Mouse (Mus musculus) colon, adult 2 months (tissue): ENCODE measurements around the gene Gm49661. TPM values are rescaled to one million over a fixed set of nuclear protein-coding genes. Genes with fewer than 3 reads are reported as not detected.

Source experiments
- polyA plus RNA-seq: library from polyadenylated mRNA; depleted of rRNA; stranded (reverse); fragments of >200 nt; gene quantifications from 2 replicates; pipeline ENCODE4 v1.2.3, GENCODE M21; 2012; rRNA removed

Gm49661 gene
- polyA plus RNA-seq = not detected in 2 replicates

GRCm38 (mm10) chr8:84969241-84970134 lies at the start of gene Gm49661, which contains the start of the genes Prdx2 and Rnaseh2a:
Gm49661 (minus strand) TSS chr8:84969433.
Prdx2 (plus strand) TSS chr8:84969587.
Rnaseh2a (minus strand) TSS chr8:84969767.

DNA sequence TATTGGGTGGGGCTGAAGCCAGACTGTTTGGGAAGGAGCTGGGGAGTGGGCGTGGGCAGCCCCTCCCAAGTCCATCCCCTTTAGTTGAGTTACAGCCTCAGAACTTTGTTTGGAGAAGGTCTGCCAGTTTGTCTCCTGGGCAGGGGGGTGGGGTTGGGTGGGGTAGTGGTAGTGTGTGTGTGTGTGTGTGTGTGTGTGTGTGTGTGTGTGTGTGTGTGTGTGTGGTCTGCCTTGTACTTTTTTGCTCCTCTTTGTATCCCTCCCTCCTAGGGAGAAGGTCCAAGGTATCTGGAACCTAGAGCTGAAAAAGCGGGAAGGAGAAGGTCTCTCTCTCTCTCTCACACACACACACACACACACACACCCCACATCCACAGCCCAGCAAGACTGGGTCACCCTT lies 45.2 kb upstream of the Gm49661 start, which contains the start of gene Best2:
TSS of gene Best2 (minus strand) at position 101 of the 400 bp plus-strand sequence.

DNA sequence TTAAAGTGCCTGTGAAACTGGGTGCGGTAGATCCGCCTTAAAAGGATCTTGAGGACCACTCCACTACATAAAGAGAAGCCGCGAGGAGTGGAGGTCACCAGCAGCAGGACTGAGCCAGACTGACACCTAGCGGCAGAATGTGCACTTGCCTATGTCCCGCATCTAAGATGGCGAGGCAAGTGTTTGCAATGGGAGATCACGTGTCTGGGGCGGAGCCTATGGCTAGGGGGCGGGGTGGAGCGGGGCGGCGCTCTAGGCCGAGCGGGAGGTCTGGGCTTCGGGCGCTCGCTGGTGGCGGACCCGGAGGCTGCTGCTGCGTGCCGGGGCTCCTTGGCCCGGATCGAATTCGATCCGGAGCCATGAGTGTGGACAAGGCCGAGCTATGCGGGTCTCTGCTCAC lies 21.1 kb upstream of the Gm49661 start, which contains the start of gene Hook2:
TSS of gene Hook2 (plus strand) at position 255 of the 400 bp plus-strand sequence.

GRCm38 (mm10) chr8:84978248-84978940 lies 9.2 kb upstream of the Gm49661 start, which contains the start of gene Junb:
Junb (minus strand) TSS chr8:84978718.

GRCm38 (mm10) chr8:84946528-84947240 lies 22.5 kb downstream of the Gm49661 start, which contains the start of gene Rtbdn:
Rtbdn (plus strand) TSS chr8:84946991.

DNA sequence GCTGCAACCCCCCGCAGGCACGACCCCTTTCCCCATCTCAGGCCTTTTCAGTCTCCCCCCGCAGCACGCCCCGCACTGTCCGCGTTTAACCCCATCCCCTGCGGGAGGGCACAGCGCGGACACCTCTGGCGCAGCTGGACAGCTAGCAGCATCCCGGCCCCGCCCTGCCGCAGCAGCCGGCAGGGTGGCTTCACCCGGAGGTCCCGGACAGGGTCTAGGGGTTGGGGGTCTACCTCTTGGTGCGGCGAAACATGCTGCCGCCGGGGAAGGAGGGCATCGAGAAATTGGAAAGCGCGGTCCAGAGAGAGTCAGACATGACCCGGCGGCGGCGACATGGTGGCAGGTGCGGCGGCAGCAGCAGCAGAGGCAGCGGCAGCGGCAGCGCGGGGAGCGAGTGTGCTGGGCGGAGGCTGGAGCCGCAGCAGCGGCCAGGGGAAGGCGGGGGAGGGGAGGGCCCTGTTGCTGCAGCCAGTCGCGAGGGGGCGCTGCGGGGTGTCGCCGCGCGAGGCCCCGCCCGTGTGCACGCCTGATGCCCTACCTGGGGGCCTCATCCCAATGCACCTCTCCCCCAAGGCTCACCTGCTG lies 32.2 kb downstream of the Gm49661 start, which contains the start of gene Mast1:
TSS of gene Mast1 (minus strand) at position 398 of the 585 bp plus-strand sequence.

Other genes starting within 250 kb of the Gm49661 start
- gene G430095P16Rik, start 246.4 kb downstream of the Gm49661 start, polyA plus RNA-seq = 0.29 and 0.59 TPM in 2 replicates
- gene Nfix, start 169.1 kb downstream of the Gm49661 start, polyA plus RNA-seq = 42.4 and 55.8 TPM in 2 replicates
- gene Dand5, start 146.6 kb downstream of the Gm49661 start, polyA plus RNA-seq = 2.1 and 2.9 TPM in 2 replicates
- 40.4 and 47.3 TPM in 2 replicates for gene Gadd45gip1, start 137.9 kb downstream of the Gm49661 start, polyA plus RNA-seq
- gene Rad23a, start 128.8 kb downstream of the Gm49661 start, polyA plus RNA-seq = 58.2 and 66.6 TPM in 2 replicates
- 162 and 189 TPM in 2 replicates for gene Calr, start 122.5 kb downstream of the Gm49661 start, polyA plus RNA-seq
- gene Farsa, start 112.4 kb downstream of the Gm49661 start, polyA plus RNA-seq = 35.1 TPM in 2 replicates
- 1.3 and 1.9 TPM in 2 replicates for gene Syce2, start 97.3 kb downstream of the Gm49661 start, polyA plus RNA-seq
- gene Gcdh, start 75.5 kb downstream of the Gm49661 start, polyA plus RNA-seq = 130 and 142 TPM in 2 replicates
- 0.23 and 0.28 TPM in 2 replicates for gene Klf1, start 67.5 kb downstream of the Gm49661 start, polyA plus RNA-seq
- 13.5 and 17.0 TPM in 2 replicates for gene Dnase2a, start 60.9 kb downstream of the Gm49661 start, polyA plus RNA-seq
- gene Mast1, start 32.1 kb downstream of the Gm49661 start, polyA plus RNA-seq = 1.3 and 1.7 TPM in 2 replicates
- 0.21 and 0.81 TPM in 2 replicates for gene Rtbdn, start 22.4 kb downstream of the Gm49661 start, polyA plus RNA-seq
- gene Prdx2, start 154 bp upstream of the Gm49661 start, polyA plus RNA-seq = 119 and 140 TPM in 2 replicates
- 41.0 and 42.0 TPM in 2 replicates for gene Rnaseh2a, start 334 bp upstream of the Gm49661 start, polyA plus RNA-seq
- gene Junb, start 9.3 kb upstream of the Gm49661 start, polyA plus RNA-seq = 231 and 249 TPM in 2 replicates
- 43.2 and 50.0 TPM in 2 replicates for gene Hook2, start 21.2 kb upstream of the Gm49661 start, polyA plus RNA-seq
- gene Best2, start 45.1 kb upstream of the Gm49661 start, polyA plus RNA-seq = 96.2 and 105 TPM in 2 replicates
- 110 TPM in 2 replicates for gene Asna1, start 55.8 kb upstream of the Gm49661 start, polyA plus RNA-seq
- 108 and 150 TPM in 2 replicates for gene Trir, start 57.4 kb upstream of the Gm49661 start, polyA plus RNA-seq
- 53.8 and 59.8 TPM in 2 replicates for gene Tnpo2, start 67.5 kb upstream of the Gm49661 start, polyA plus RNA-seq
- 59.9 and 71.0 TPM in 2 replicates for gene Fbxw9, start 90.6 kb upstream of the Gm49661 start, polyA plus RNA-seq
- 0.72 TPM in 1 of 2 replicates, not detected in the other for gene Gm5741, start 98.5 kb upstream of the Gm49661 start, polyA plus RNA-seq
- 53.6 and 68.0 TPM in 2 replicates for gene Dhps, start 102.3 kb upstream of the Gm49661 start, polyA plus RNA-seq
- 87.0 and 110 TPM in 2 replicates for gene Wdr83os, start 111.3 kb upstream of the Gm49661 start, polyA plus RNA-seq
- gene Wdr83, start 111.9 kb upstream of the Gm49661 start, polyA plus RNA-seq = 29.5 and 29.6 TPM in 2 replicates
- gene Man2b1, start 113.8 kb upstream of the Gm49661 start, polyA plus RNA-seq = 70.9 and 73.4 TPM in 2 replicates
- gene Zfp791, start 153.7 kb upstream of the Gm49661 start, polyA plus RNA-seq = 0.57 and 1.0 TPM in 2 replicates
- not detected in 2 replicates for gene Cks1brt, start 182.5 kb upstream of the Gm49661 start, polyA plus RNA-seq